Mouse (Mus musculus): ENCODE data around the gene Cst9. TPM values are rescaled to one million over a fixed set of nuclear protein-coding genes. Genes with fewer than 3 reads are reported as not detected.

Cst9 gene
- total and polyA plus RNA-seq, 3 experiments = not detected

GRCm38 (mm10) chr2:148861693-148862092 lies 26.7 kb downstream of the Cst9 start:
- no peaks in the 10 kb centered on the region for H3K36me3 ChIP-seq (ENCODE audit: control insufficient read depth in 1 of 2, insufficient read depth in 2 of 2, low read length in 2 of 2)
- TF ChIP-seq CHD2 (IDR thresholded peaks at IDR 0.05; ENCODE audit: low read length) = no peak
- no peak for TF ChIP-seq KAT2A (conservative IDR thresholded peaks at IDR 0.05; ENCODE audit: low read depth, low read length)
- TF ChIP-seq RCOR1 (IDR thresholded peaks at IDR 0.05; ENCODE audit: low read depth, low read length) = no peak
- no peaks in the 10 kb centered on the region for H3K79me2 ChIP-seq (ENCODE audit: control insufficient read depth, insufficient read depth, low read length, poor library complexity)
- H3K27me3 ChIP-seq (ENCODE audit: control insufficient read depth in 1 of 2, insufficient read depth in 2 of 2, low read length in 2 of 2) = no peaks in the 10 kb centered on the region; a peak in 1 of 4 replicates
- peaks cover 0 to 3% of the 10 kb centered on the region in 2 experiments; a peak in 1 of 4 replicates for H3K4me1 ChIP-seq (ENCODE audit: control insufficient read depth in 1 of 2, insufficient read depth in 2 of 2, low read length in 2 of 2)
- DNase-seq (ENCODE audit: low read depth, low spot score) = no peak
- no peak overlapping the region for H3K27ac ChIP-seq (ENCODE audit: control insufficient read depth, low read depth, low read length)
- no peaks in the 10 kb centered on the region for H3K9me3 ChIP-seq (replicated peaks; ENCODE audit: insufficient read depth, low read length)
- no peak overlapping the region for H3K4me3 ChIP-seq (ENCODE audit: control insufficient read depth in 1 of 2, insufficient read depth in 1 of 2, low read depth in 2 of 2, low read length in 2 of 2)
- H3K9ac ChIP-seq (ENCODE audit: control insufficient read depth, low read depth, low read length, poor library complexity, severe bottlenecking) = no peak overlapping the region

GRCm38 (mm10) chr2:148864966-148865365 lies 30.0 kb downstream of the Cst9 start, which contains the start of gene 9230104L09Rik:
Gene 9230104L09Rik, minus strand, starts transcription at chr2:148865038.
- Histone ChIP-seq H3K4me3 (ENCODE audit: control insufficient read depth in 1 of 2, insufficient read depth in 1 of 2, low read depth in 2 of 2, low read length in 2 of 2) (no peak within 1 kb of the TSS), H3K79me2 (ENCODE audit: control insufficient read depth, insufficient read depth, low read length, poor library complexity) (no peaks in the 10 kb centered on the region), H3K9ac (ENCODE audit: control insufficient read depth, low read depth, low read length, poor library complexity, severe bottlenecking) (no peak within 1 kb of the TSS), H3K27me3 (ENCODE audit: control insufficient read depth in 1 of 2, insufficient read depth in 2 of 2, low read length in 2 of 2) (no peaks in the 10 kb centered on the region; a peak in 1 of 4 replicates), H3K36me3 (ENCODE audit: control insufficient read depth in 1 of 2, insufficient read depth in 2 of 2, low read length in 2 of 2) (no peaks in the 10 kb centered on the region), H3K9me3 (replicated peaks; ENCODE audit: insufficient read depth, low read length) (no peaks in the 10 kb centered on the region), H3K4me1 (ENCODE audit: control insufficient read depth in 1 of 2, insufficient read depth in 2 of 2, low read length in 2 of 2) (no peaks in the 10 kb centered on the region), H3K27ac (ENCODE audit: control insufficient read depth, low read depth, low read length) (no peak within 1 kb of the TSS)
- TF ChIP-seq TAL1 (IDR thresholded peaks at IDR 0.05; ENCODE audit: low read length) (no peak), SMC3 (IDR thresholded peaks at IDR 0.05; ENCODE audit: low read depth, low read length) (no peak), NELFE (IDR thresholded peaks at IDR 0.05; ENCODE audit: low read depth, low read length) (no peak), GABPA (IDR thresholded peaks at IDR 0.05; ENCODE audit: low read depth, low read length) (no peak), JUND (IDR thresholded peaks at IDR 0.05; ENCODE audit: low read depth, low read length) (no peak), ZNF384 (IDR thresholded peaks at IDR 0.05; ENCODE audit: low read depth, low read length) (no peak), ZMIZ1 (IDR thresholded peaks at IDR 0.05; ENCODE audit: low read depth, low read length) (no peak), POLR2AphosphoS5 (IDR thresholded peaks at IDR 0.05; ENCODE audit: borderline replicate concordance, low read depth, low read length) (no peak), MAZ (IDR thresholded peaks at IDR 0.05; ENCODE audit: low read depth, low read length) (no peak), EP300 (IDR thresholded peaks at IDR 0.05; ENCODE audit: low read depth in 1 of 2, low read length in 2 of 2) (no peak), KAT2A (conservative IDR thresholded peaks at IDR 0.05; ENCODE audit: low read depth, low read length) (no peak), TBP (IDR thresholded peaks at IDR 0.05; ENCODE audit: low read depth, low read length) (no peak), HCFC1 (IDR thresholded peaks at IDR 0.05; ENCODE audit: low read depth, low read length) (no peak), MXI1 (IDR thresholded peaks at IDR 0.05; ENCODE audit: low read depth, low read length) (no peak), TCF12 (IDR thresholded peaks at IDR 0.05; ENCODE audit: low read depth, low read length) (no peak), NRF1 (IDR thresholded peaks at IDR 0.05; ENCODE audit: insufficient read depth, low read depth, low read length, poor library complexity, severe bottlenecking) (no peak)
- no peak for DNase-seq (ENCODE audit: low read depth, low spot score)
